Mouse (Mus musculus): ENCODE results near the gene Ptbp3. TPM values are rescaled to one million over a fixed set of nuclear protein-coding genes. Genes with fewer than 3 reads are reported as not detected.
A peak's percentile ranks its signal among the peaks of the same experiment; 100 is the strongest.

Gene Ptbp3
- polyA plus RNA-seq, 1 experiment from 2014 or later: 66.9 TPM

DNA sequence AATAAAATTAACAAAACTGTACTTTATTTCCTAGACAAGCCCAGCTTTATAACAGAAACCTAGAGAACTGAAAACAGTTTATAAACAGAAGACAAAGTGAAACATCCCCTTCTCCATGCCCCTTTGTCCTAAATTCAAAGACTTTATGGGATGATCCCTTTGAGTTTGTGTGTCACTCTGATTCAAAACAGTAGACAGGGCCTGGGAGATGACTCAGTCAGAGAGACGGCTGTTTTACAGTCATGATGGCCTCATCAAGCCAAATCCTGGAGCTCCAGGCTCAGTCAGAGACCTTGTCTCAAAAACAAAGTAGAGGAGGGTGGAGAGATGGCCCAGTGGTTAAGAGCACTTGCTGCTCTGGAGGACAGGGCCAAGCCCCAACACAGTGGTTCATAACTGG, 2.7 kb upstream of the Ptbp3 start:
- H3K9ac ChIP-seq: no peak overlapping the region
- no peak overlapping the region for H3K4me2 ChIP-seq (replicated peaks)
- WGBS: 71% methylated on average over 1 of the region's 1 CpGs
- H3K27ac ChIP-seq: peak overlapping the region; percentile 51
- no peaks in the 10 kb centered on the region for H3K27me3 ChIP-seq (replicated peaks)
- H3K4me1 ChIP-seq (replicated peaks): no peaks in the 10 kb centered on the region
- no peaks in the 10 kb centered on the region for H3K36me3 ChIP-seq
- H3K4me3 ChIP-seq (replicated peaks): no peak overlapping the region
- no peaks in the 10 kb centered on the region for H3K9me3 ChIP-seq
- no peak for ATAC-seq

DNA sequence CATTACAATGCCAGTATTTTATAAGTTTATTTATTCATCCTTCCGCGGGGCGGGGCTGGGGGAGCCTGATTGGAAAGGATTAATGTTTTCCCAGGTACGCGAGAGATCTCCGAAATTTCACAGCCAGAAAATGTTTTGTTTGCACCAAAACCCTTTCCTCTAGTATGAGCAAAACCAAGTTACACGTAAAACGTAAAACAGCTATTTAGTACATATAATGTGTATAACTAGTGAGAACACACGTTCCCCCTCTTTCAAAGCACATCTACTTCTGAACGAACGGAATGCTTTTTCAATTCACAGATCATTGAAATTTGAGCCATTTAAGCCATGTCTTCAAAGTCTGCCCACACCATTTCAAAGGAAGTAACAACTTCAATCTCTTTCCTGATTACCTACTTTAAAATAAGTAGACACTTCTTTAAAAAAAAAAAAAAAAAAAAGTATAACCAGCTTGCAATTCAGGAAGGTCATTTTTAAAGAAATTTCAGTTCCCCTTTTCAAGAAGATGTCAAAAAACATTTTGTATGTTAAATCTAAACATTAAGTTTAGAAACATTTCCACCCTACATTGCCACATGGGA, 905 bp upstream of the Ptbp3 start:
- 14% methylated on average over 11 of the region's 11 CpGs for WGBS
- Histone ChIP-seq H3K9me3 (no peaks in the 10 kb centered on the region), H3K4me3 (replicated peaks) (peak overlapping the region; percentile 95), H3K4me2 (replicated peaks) (peak overlapping the region; percentile 86), H3K27ac (peak overlapping the region; percentile 99), H3K4me1 (replicated peaks) (no peaks in the 10 kb centered on the region), H3K27me3 (replicated peaks) (no peaks in the 10 kb centered on the region), H3K9ac (peak overlapping the region; percentile 89), H3K36me3 (no peaks in the 10 kb centered on the region)
- no peak for ATAC-seq

DNA sequence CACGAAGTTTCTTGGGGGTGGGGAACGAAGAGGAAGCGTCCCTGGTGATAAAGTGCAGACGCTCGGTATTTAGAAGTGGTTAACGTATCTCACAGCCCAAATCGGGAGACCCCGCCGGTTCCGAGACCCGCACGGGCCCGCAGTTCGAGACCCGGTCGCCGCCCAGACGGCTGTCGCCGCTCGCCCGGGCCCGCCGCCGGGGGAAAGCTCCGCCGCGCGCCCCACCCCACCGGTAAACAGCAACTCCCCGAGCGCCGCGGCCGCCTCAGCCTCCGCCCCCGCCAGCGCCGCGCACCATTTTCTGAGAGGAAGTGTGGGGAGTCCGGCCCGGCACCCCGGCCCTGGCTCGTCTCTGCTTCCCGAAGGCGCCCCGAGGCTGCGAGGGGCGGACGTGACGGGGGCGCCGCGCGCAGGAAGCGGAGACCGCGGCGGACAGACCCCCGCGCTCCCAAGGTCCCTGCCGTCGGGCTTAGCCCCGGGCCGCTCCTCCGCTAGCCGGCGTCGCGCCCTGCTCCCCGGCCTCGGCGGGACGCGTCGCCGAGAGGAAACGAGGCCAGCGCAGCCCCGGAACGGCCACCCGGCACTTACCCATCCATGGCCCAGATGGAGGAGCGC, 497 bp downstream of the Ptbp3 start:
- Histone ChIP-seq H3K36me3 (no peaks in the 10 kb centered on the region), H3K4me2 (replicated peaks) (peak overlapping the region; percentile 86), H3K27me3 (replicated peaks) (no peaks in the 10 kb centered on the region), H3K4me3 (replicated peaks) (peak overlapping the region; percentile 95), H3K27ac (peak overlapping the region; percentile 99), H3K9me3 (no peaks in the 10 kb centered on the region), H3K9ac (peak overlapping the region; percentile 90), H3K4me1 (replicated peaks) (no peaks in the 10 kb centered on the region)
- ATAC-seq: peak; percentile 71
- under 1% methylated on average over 82 of the region's 83 CpGs for WGBS

DNA sequence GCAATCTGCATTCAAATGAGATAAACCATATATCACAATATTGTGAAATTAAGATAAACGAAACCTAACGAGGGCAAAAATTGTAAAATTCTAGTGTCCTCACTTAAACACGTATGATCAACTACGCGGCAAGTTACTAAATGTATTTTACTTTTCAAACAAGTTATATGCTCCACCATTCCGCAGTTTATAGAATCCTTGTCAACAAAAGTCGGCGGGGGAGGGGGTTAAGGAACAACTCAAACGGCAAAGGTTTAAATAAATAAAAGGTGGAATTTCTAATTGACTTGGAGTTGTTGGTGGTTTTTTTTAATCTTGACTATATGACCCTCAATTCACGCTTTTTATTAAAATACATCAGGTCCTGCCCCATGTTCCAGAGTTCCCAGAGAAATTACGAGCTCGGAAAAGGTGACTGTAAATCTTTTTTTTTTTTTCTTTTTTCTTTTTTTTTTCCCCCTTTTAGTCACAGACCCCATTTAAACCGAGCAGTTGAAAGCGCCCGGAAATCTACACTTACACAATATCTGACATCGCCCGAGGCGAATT, 1.1 kb downstream of the Ptbp3 start:
- no peak for ATAC-seq
- Histone ChIP-seq H3K4me3 (replicated peaks) (peak overlapping the region; percentile 95), H3K9me3 (no peaks in the 10 kb centered on the region), H3K27me3 (replicated peaks) (no peaks in the 10 kb centered on the region), H3K4me2 (replicated peaks) (peak overlapping the region; percentile 86), H3K4me1 (replicated peaks) (no peaks in the 10 kb centered on the region), H3K9ac (peak overlapping the region; percentile 90), H3K27ac (peak overlapping the region; percentile 99), H3K36me3 (no peaks in the 10 kb centered on the region)
- whole genome bisulfite sequencing: 2% methylated on average over 18 of the region's 18 CpGs

DNA sequence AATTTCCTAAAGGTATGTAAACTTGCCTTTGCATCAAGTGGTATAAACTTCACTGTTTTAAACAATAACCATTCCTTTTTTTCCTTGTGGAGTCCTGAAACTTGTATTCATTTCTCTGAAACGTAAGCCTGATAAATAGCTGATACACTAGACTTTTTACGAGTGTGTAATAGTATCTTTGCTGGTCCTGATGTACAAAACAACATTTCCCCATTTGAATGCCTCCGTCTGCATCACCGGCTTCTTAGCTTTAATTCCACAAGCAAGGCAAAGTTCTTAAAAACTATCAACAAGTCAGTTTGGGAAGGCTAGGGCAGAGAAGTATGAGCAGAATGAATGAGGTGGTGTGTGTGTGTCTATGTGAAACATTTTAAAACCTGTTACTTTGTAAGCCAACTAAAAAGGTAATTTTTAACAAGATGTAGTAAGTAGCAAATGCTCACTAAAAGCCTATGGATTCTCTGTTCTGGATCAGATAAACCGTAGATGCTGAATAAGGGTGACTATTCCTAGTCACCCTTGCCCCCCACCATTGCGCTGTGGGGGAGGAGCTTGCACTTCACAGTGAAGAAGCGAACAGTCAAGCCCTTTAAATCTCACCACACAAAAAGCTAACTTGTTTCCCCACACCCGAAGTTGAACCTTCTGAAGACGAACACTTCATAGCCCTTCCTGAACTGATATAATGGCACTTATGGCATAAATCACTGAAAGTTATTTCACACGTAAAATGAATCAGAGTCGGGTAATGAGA, 1.9 kb downstream of the Ptbp3 start:
- Histone ChIP-seq H3K4me1 (replicated peaks) (no peaks in the 10 kb centered on the region), H3K9ac (no peak overlapping the region), H3K4me3 (replicated peaks) (peak overlapping the region; percentile 95), H3K4me2 (replicated peaks) (peak overlapping the region; percentile 86), H3K27ac (no peak overlapping the region), H3K9me3 (no peaks in the 10 kb centered on the region), H3K27me3 (replicated peaks) (no peaks in the 10 kb centered on the region), H3K36me3 (no peaks in the 10 kb centered on the region)
- 16% methylated on average over 11 of the region's 11 CpGs for WGBS
- no peak for ATAC-seq

DNA sequence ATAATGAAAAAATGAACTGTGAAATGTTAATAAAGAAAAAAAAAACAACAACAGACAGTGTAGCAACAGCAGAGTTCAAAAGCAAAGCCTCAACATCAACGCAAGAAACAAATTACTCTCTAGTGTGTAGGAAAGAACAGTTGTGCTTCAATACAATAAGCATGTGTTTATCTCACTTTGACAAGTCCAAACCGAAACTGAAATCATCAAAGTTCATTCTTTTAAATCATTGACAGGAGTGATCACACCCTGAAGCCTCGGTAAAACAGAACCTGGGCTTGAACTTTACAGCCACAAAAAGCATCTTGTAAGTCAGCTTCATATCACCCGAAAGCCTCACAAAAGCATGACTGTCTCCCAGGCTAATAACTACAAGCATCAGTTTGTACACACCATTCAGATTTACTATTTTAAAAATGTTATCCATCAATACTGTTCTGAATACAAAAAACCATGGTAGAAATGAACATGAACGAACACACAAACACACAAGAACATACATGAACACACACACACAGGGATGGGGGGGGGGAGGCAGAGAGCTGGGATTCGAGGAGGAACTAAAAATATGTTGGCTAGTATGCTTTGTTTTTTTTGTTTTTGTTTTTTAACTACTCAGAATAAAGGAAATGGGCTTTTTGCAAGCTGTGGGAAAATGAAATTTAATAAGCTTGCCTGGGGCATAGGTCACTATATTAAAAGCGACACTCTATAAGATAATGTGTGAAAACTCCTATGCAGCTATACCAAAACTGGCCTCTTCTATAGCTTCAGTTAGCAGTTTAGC, 2.7 kb downstream of the Ptbp3 start:
- H3K27ac ChIP-seq: no peak overlapping the region
- no peaks in the 10 kb centered on the region for H3K27me3 ChIP-seq (replicated peaks)
- H3K9ac ChIP-seq: no peak overlapping the region
- H3K9me3 ChIP-seq: no peaks in the 10 kb centered on the region
- peak overlapping the region; percentile 86 for H3K4me2 ChIP-seq (replicated peaks)
- no peaks in the 10 kb centered on the region for H3K4me1 ChIP-seq (replicated peaks)
- no peak overlapping the region; the same call in 1 of the 2 replicates for H3K4me3 ChIP-seq (replicated peaks)
- ATAC-seq: no peak
- no peaks in the 10 kb centered on the region for H3K36me3 ChIP-seq
- WGBS: 40% methylated on average over 7 of the region's 7 CpGs

DNA sequence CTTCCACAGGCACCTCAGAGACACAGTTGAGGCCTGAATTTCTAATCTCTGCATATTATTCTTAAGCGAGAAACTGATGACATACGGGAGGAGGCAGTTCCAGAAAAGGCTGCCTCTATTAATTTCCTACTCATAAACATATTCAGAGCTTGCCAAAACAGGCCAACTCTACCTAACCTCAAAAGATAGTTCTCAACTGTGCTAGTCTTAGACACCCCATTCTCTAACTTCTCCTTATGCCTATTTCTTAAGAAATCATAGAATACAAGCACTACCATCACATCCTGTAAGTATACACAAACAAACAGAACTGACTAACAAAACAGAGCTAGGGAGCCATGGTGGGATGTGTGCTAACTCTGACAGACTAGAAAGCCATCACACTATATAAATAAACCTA, 4.5 kb downstream of the Ptbp3 start:
- Histone ChIP-seq H3K27ac (no peak overlapping the region), H3K9ac (no peak overlapping the region), H3K36me3 (no peaks in the 10 kb centered on the region), H3K9me3 (no peaks in the 10 kb centered on the region), H3K4me2 (replicated peaks) (no peak overlapping the region), H3K27me3 (replicated peaks) (no peaks in the 10 kb centered on the region), H3K4me3 (replicated peaks) (no peak overlapping the region), H3K4me1 (replicated peaks) (no peaks in the 10 kb centered on the region)
- WGBS: 57% methylated on average over 2 of the region's 2 CpGs
- no peak for ATAC-seq

DNA sequence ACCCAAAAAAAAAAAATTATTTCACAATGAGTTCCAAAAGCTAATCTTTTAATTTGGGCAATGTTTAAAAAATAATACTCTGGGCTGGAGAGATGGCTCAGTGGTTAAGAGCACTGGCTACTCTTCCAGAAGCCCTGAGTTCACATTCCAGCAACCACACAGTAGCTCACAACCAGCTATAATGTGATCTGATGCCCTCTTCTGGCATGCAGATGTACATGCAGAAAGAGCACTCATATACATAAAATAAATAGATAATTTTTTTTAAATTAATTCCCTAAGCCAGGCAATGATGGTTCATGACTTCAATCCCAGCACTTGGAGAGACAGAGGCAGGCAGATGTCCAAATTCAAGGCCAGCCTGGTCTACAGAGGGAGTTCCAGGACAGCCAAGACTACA, 6.2 kb downstream of the Ptbp3 start:
- H3K4me3 ChIP-seq (replicated peaks): no peak overlapping the region
- H3K36me3 ChIP-seq: no peaks in the 10 kb centered on the region
- H3K27me3 ChIP-seq (replicated peaks): no peaks in the 10 kb centered on the region
- no peak overlapping the region for H3K4me2 ChIP-seq (replicated peaks)
- no peak overlapping the region for H3K27ac ChIP-seq
- no peak for ATAC-seq
- H3K9me3 ChIP-seq: no peaks in the 10 kb centered on the region
- H3K9ac ChIP-seq: no peak overlapping the region
- no peaks in the 10 kb centered on the region for H3K4me1 ChIP-seq (replicated peaks)

DNA sequence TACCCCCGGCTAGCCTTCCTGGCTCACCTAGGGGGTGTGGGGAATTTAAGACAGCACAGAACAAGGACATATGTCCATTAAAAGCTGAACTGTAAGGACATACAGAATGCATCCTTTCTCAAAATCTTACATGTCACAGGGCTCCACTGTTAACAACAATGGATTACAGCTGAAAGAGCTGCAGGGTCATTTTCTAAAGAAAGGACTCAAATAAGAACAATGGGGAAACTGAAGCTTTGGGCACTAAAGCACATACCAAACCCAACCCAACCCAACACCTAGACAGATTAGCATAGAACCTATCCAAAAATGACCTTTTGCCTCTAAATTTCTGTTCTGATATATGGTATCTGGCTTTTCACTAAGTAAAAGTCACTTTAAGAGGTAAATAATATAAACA, 12.9 kb downstream of the Ptbp3 start:
- ATAC-seq: no peak
- H3K36me3 ChIP-seq: no peaks in the 10 kb centered on the region
- 86% methylated on average over 1 of the region's 1 CpGs for WGBS
- no peak overlapping the region for H3K4me3 ChIP-seq (replicated peaks)
- no peak overlapping the region for H3K4me2 ChIP-seq (replicated peaks)
- no peaks in the 10 kb centered on the region for H3K27me3 ChIP-seq (replicated peaks)
- H3K27ac ChIP-seq: no peak overlapping the region
- no peaks in the 10 kb centered on the region for H3K4me1 ChIP-seq (replicated peaks)
- no peak overlapping the region for H3K9ac ChIP-seq
- no peaks in the 10 kb centered on the region for H3K9me3 ChIP-seq

DNA sequence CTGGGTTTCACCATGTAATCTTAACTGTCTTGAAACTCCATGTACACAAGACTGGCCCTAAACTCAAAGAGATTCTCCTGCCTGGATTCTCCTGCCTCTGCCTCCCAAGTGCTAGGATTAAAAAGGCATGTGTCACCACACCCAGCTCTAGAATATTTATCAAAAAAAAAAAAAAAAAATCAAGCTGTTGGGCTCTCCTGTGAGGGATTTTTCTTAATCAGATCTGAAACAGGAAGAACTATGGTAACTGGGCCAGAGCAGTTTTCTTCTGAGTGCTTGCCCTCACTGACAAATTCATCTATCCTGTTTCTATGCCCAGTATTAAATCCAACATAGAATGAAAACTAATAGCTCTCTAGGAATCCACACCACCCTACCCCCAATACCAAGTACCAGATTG, 13.5 kb downstream of the Ptbp3 start:
- no peak overlapping the region for H3K4me3 ChIP-seq (replicated peaks)
- H3K9ac ChIP-seq: no peak overlapping the region
- H3K36me3 ChIP-seq: no peaks in the 10 kb centered on the region
- no peak overlapping the region for H3K4me2 ChIP-seq (replicated peaks)
- no peak overlapping the region for H3K27ac ChIP-seq
- no peak for ATAC-seq
- H3K9me3 ChIP-seq: no peaks in the 10 kb centered on the region
- no peaks in the 10 kb centered on the region for H3K4me1 ChIP-seq (replicated peaks)
- H3K27me3 ChIP-seq (replicated peaks): no peaks in the 10 kb centered on the region

DNA sequence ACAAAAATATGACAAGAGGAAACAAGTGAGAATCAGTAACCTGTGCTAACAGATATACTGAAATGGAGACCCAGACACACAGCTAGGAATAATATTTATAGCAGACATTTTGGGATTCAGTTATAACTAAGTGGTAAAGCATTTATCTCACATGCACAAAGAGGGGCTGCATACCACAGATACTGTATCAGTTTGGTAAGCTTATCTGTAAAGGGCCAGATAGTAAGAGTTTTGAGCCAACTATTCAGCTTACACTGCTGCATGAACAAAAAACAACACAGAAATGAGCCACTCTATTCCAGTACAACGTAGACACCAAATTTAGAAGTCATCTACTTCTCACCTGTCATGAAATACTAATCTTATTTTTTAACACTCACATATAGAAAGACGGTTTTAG, 15.9 kb downstream of the Ptbp3 start:
- no peak overlapping the region for H3K4me2 ChIP-seq (replicated peaks)
- 0 out of 2 replicates have a peak, but pooled peaks cover 1% of the 10 kb centered on the region for H3K4me1 ChIP-seq (replicated peaks)
- no peaks in the 10 kb centered on the region for H3K9me3 ChIP-seq
- WGBS: 76% methylated on average over 2 of the region's 2 CpGs
- no peak overlapping the region for H3K27ac ChIP-seq
- H3K27me3 ChIP-seq (replicated peaks): no peaks in the 10 kb centered on the region
- H3K4me3 ChIP-seq (replicated peaks): no peak overlapping the region
- H3K36me3 ChIP-seq: no peaks in the 10 kb centered on the region
- H3K9ac ChIP-seq: no peak overlapping the region
- ATAC-seq: no peak

DNA sequence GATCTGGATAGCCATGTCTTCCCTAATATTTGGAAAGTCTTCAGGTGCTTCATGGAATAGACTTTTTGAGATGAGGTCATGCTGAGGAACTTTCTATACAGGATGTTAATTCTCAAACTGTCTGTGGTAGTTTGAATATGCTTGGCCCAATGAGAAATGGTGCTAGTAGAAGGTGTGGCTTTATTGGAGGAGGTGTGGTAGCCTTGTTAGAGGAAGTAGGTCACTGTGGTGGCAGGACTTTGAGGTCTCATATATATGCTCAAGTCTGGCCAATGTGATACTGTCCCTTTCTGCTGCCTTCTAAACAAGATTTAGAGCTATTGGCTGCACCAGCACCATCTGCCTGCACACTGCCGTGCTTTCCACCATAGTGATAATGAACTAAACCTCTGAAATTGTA, 18.0 kb downstream of the Ptbp3 start:
- Histone ChIP-seq H3K27me3 (replicated peaks) (no peaks in the 10 kb centered on the region), H3K27ac (no peak overlapping the region), H3K4me3 (replicated peaks) (no peak overlapping the region), H3K36me3 (no peaks in the 10 kb centered on the region), H3K4me1 (replicated peaks) (0 out of 2 replicates have a peak, but pooled peaks cover 5% of the 10 kb centered on the region), H3K4me2 (replicated peaks) (no peak overlapping the region), H3K9ac (no peak overlapping the region), H3K9me3 (no peaks in the 10 kb centered on the region)
- ATAC-seq: no peak
- WGBS: 77% methylated on average over 1 of the region's 1 CpGs

Data from intestine, embryonic 15.5 days (tissue).